Mouse (Mus musculus) midbrain, embryonic 11.5 days (tissue): ENCODE measurements around the gene Exosc5. TPM values are rescaled to one million over a fixed set of nuclear protein-coding genes. Genes with fewer than 3 reads are reported as not detected.
A peak's percentile ranks its signal among the peaks of the same experiment; 100 is the strongest.

ENCODE experiments used
- ATAC-seq: fragments of 200-750 bp; cut with Nextera tagmentation; 2 replicates; pipeline ENCODE4 v1.8.0; 2017; ENCODE audit warnings: moderate TSS enrichment, moderate library complexity; ENCODE audit not compliant: low FRiP score
- DNase-seq: peaks from one replicate; pipeline ENCODE4 v3.0.0; 2015; ENCODE audit warnings: low spot score; ENCODE audit errors: missing footprints
- H3K27ac ChIP-seq: fragments of 300-500 bp; sonication (generic); 2 replicates; pipeline ENCODE4 v1.5.1; 2014; ENCODE audit warnings: low read depth, low read length
- H3K27me3 ChIP-seq: fragments of 300-500 bp; sonication (generic); 2 replicates; pipeline ENCODE4 v1.6.1; 2014; ENCODE audit warnings: mild to moderate bottlenecking, low read length, moderate library complexity, mixed read lengths; ENCODE audit not compliant: control insufficient read depth, insufficient read depth
- H3K36me3 ChIP-seq: fragments of 300-500 bp; sonication (generic); 2 replicates; pipeline ENCODE4 v1.6.1; 2014; ENCODE audit warnings: mild to moderate bottlenecking, low read length, moderate library complexity, mixed read lengths; ENCODE audit not compliant: control insufficient read depth, insufficient read depth
- H3K4me1 ChIP-seq: fragments of 300-500 bp; sonication (generic); 2 replicates; pipeline ENCODE4 v1.6.1; 2014; ENCODE audit warnings: low read length; ENCODE audit not compliant: control insufficient read depth, insufficient read depth
- H3K4me2 ChIP-seq: fragments of 300-500 bp; sonication (generic); 2 replicates; pipeline ENCODE4 v1.6.1; 2014; ENCODE audit warnings: mild to moderate bottlenecking, moderate library complexity
- H3K4me3 ChIP-seq: fragments of 300-500 bp; sonication (generic); 2 replicates; pipeline ENCODE4 v1.5.1; 2014; ENCODE audit warnings: low read depth, low read length
- H3K9ac ChIP-seq: fragments of 300-500 bp; sonication (generic); 2 replicates; pipeline ENCODE4 v1.6.1; 2014; ENCODE audit warnings: low read length
- H3K9me3 ChIP-seq: fragments of 300-500 bp; sonication (generic); 2 replicates; pipeline ENCODE4 v1.6.1; 2016; ENCODE audit warnings: low read length; ENCODE audit not compliant: control insufficient read depth
- WGBS: fragments of 180-500 bp; shearing (Covaris S2); extraction: QIAGEN DNeasy Blood & Tissue Kit; methylation state at CpG from one replicate; pipeline ENCODE4 v1.1.7; 2014; 5-methylcytosine and 5-hydroxymethylcytosine counted together
- polyA plus RNA-seq: library from polyadenylated mRNA; unstranded; fragments of >200 nt; fragmentation: Nextera tagmentation; extraction: Ambion mirVana; gene quantifications from 2 replicates; pipeline ENCODE4 v1.2.1, GENCODE M21; 2014

Exosc5 gene
- polyA plus RNA-seq, 1 experiment from 2014 or later = 46.4 TPM

- ATAC-seq = peak; percentile 98
Observed at GRCm38 (mm10) chr7:25680514-25681258, 21.7 kb downstream of the Exosc5 start, which contains the start of gene B9d2. B9d2 (plus strand) TSS chr7:25680780.

GRCm38 (mm10) chr7:25681341-25682231 lies 22.6 kb downstream of the Exosc5 start:
- DNase-seq (peak; percentile 70), ATAC-seq (no peak)
- Histone ChIP-seq H3K9ac (no peak overlapping the region), H3K4me1 (peaks cover 7% of the 10 kb centered on the region), H3K4me3 (peak overlapping the region; percentile 49; the same call in 1 of the 2 replicates), H3K9me3 (no peaks in the 10 kb centered on the region), H3K36me3 (no peaks in the 10 kb centered on the region), H3K27ac (no peak overlapping the region), H3K4me2 (peak overlapping the region; percentile 60), H3K27me3 (peaks cover 9% of the 10 kb centered on the region)
- WGBS = 59% methylated on average over 15 of the region's 15 CpGs

More at GRCm38 (mm10) chr7:25680514-25681258, 21.7 kb downstream of the Exosc5 start, which contains the start of gene B9d2:
- Histone ChIP-seq H3K27ac (peak within 1 kb of the TSS; percentile 83), H3K4me3 (peak within 1 kb of the TSS; percentile 49), H3K9ac (peak within 1 kb of the TSS; percentile 65), H3K4me2 (peak within 1 kb of the TSS; percentile 60), H3K4me1 (0 out of 2 replicates have a peak, but pooled peaks cover 3% of the 10 kb centered on the region), H3K9me3 (no peaks in the 10 kb centered on the region), H3K36me3 (no peaks in the 10 kb centered on the region), H3K27me3 (peaks cover under 1% of the 10 kb centered on the region; the same call in 1 of the 2 replicates)
- DNase-seq = peak; percentile 99
- WGBS = under 1% methylated on average over 46 of the region's 46 CpGs

- Histone ChIP-seq H3K27ac (no peak overlapping the region), H3K9me3 (no peaks in the 10 kb centered on the region), H3K4me1 (peaks cover 13% of the 10 kb centered on the region), H3K27me3 (peaks cover 29% of the 10 kb centered on the region), H3K36me3 (no peaks in the 10 kb centered on the region), H3K9ac (no peak overlapping the region), H3K4me3 (no peak overlapping the region), H3K4me2 (no peak overlapping the region)
- ATAC-seq = no peak
- 70% methylated on average over 7 of the region's 7 CpGs for WGBS
- no peak for DNase-seq
Observed at GRCm38 (mm10) chr7:25683474-25684180, 24.7 kb downstream of the Exosc5 start.

- no peak overlapping the region for H3K9ac ChIP-seq
- no peak overlapping the region for H3K4me2 ChIP-seq
- H3K4me3 ChIP-seq = no peak overlapping the region
- no peak overlapping the region for H3K27ac ChIP-seq
- H3K36me3 ChIP-seq = no peaks in the 10 kb centered on the region
- peaks cover 40% of the 10 kb centered on the region for H3K27me3 ChIP-seq
- H3K4me1 ChIP-seq = peaks cover 18% of the 10 kb centered on the region
- WGBS = 85% methylated on average over 6 of the region's 6 CpGs
- H3K9me3 ChIP-seq = no peaks in the 10 kb centered on the region
- DNase-seq (no peak), ATAC-seq (no peak)
Observed at GRCm38 (mm10) chr7:25684659-25685058, 25.7 kb downstream of the Exosc5 start.

GRCm38 (mm10) chr7:25685926-25686470 lies 27.0 kb downstream of the Exosc5 start:
- Histone ChIP-seq H3K4me3 (no peak overlapping the region; the same call in 1 of the 2 replicates), H3K4me1 (peaks cover 18% of the 10 kb centered on the region), H3K27me3 (peaks cover 50% of the 10 kb centered on the region), H3K9me3 (no peaks in the 10 kb centered on the region), H3K9ac (no peak overlapping the region), H3K4me2 (no peak overlapping the region), H3K27ac (no peak overlapping the region), H3K36me3 (no peaks in the 10 kb centered on the region)
- no peak for DNase-seq
- WGBS = 70% methylated on average over 21 of the region's 21 CpGs
- ATAC-seq = 0 out of 2 replicates have a peak, but pooled peaks have one; percentile 15

- peaks cover 50% of the 10 kb centered on the region for H3K27me3 ChIP-seq
- no peak within 1 kb of the TSS for H3K27ac ChIP-seq
- peak within 1 kb of the TSS; percentile 59 for H3K9ac ChIP-seq
- DNase-seq (peak; percentile 97), ATAC-seq (peak; percentile 56)
- WGBS = 1% methylated on average over 46 of the region's 69 CpGs
- H3K4me3 ChIP-seq = peak within 1 kb of the TSS; percentile 47
- peaks cover 15% of the 10 kb centered on the region for H3K4me1 ChIP-seq
- H3K9me3 ChIP-seq = no peaks in the 10 kb centered on the region
- H3K36me3 ChIP-seq = no peaks in the 10 kb centered on the region
- H3K4me2 ChIP-seq = peak within 1 kb of the TSS; percentile 72
Observed at GRCm38 (mm10) chr7:25686680-25687531, 27.9 kb downstream of the Exosc5 start, which contains the start of gene Tgfb1. Tgfb1 (plus strand) TSS chr7:25687002.

- DNase-seq (peak; percentile 88), ATAC-seq (0 out of 2 replicates have a peak, but pooled peaks have one; percentile 8)
- Histone ChIP-seq H3K27ac (no peak overlapping the region), H3K4me1 (peaks cover 15% of the 10 kb centered on the region), H3K4me3 (peak overlapping the region; percentile 47), H3K9me3 (no peaks in the 10 kb centered on the region), H3K9ac (peak overlapping the region; percentile 3), H3K36me3 (no peaks in the 10 kb centered on the region), H3K4me2 (peak overlapping the region; percentile 72), H3K27me3 (peaks cover 50% of the 10 kb centered on the region)
- under 1% methylated on average over 47 of the region's 47 CpGs for WGBS
Observed at GRCm38 (mm10) chr7:25687811-25688401, 28.9 kb downstream of the Exosc5 start.
